Mouse (Mus musculus): Measurements from ENCODE around the gene Tmem50a.
A peak's percentile ranks its signal among the peaks of the same experiment; 100 is the strongest.

The Tmem50a gene

GRCm38 (mm10) chr4:134852438-134853255 is 62.2 kb downstream of the Tmem50a start:
- peak; percentile 23 for DNase-seq (ENCODE audit: low read depth, low spot score)

GRCm38 (mm10) chr4:134851876-134852275 is 62.9 kb downstream of the Tmem50a start:
- no peak for DNase-seq (ENCODE audit: low read depth, low spot score)

GRCm38 (mm10) chr4:134851236-134851635 is 63.6 kb downstream of the Tmem50a start:
- DNase-seq (ENCODE audit: low read depth, low spot score): no peak

GRCm38 (mm10) chr4:134850551-134850950 is 64.3 kb downstream of the Tmem50a start:
- DNase-seq (ENCODE audit: low read depth, low spot score): no peak

Data from embryo, embryonic 11.5 days (tissue).